Mouse (Mus musculus) forebrain, postnatal 0 days (tissue): Measurements from ENCODE around the gene Dcbld1. TPM values are rescaled to one million over a fixed set of nuclear protein-coding genes. Genes with fewer than 3 reads are reported as not detected.
"Not testable (repeated sequence)": the region's sequence is repeated elsewhere in the genome, so short reads cannot be mapped to it uniquely, and the experiment has no call there.

Experiments
- ATAC-seq: fragments of 200-750 bp; cut with Nextera tagmentation; 2 replicates; pipeline ENCODE4 v1.8.0; 2017; ENCODE audit warnings: mild to moderate bottlenecking, moderate library complexity
- DNase-seq: peaks from one replicate; pipeline ENCODE4 v3.0.0-alpha.2; 2015
- H3K27ac ChIP-seq: fragments of 300-500 bp; sonication (generic); 2 replicates; pipeline ENCODE4 v1.5.1; 2014; ENCODE audit warnings: low read depth, mild to moderate bottlenecking, antibody characterized with exemption, low read length, moderate library complexity, mixed read lengths
- H3K27me3 ChIP-seq: fragments of 300-500 bp; sonication (generic); 2 replicates; pipeline ENCODE4 v1.6.1; 2014; ENCODE audit warnings: mild to moderate bottlenecking, low read length, mixed read lengths; ENCODE audit not compliant: insufficient read depth
- H3K36me3 ChIP-seq: fragments of 300-500 bp; sonication (generic); 2 replicates; pipeline ENCODE4 v1.6.1; 2014; ENCODE audit warnings: mild to moderate bottlenecking, moderate library complexity; ENCODE audit not compliant: insufficient read depth
- H3K4me1 ChIP-seq: fragments of 300-500 bp; sonication (generic); 2 replicates; pipeline ENCODE4 v1.6.1; 2014; ENCODE audit warnings: antibody characterized with exemption; ENCODE audit not compliant: insufficient read depth
- H3K4me2 ChIP-seq: fragments of 300-500 bp; sonication (generic); 2 replicates; pipeline ENCODE4 v1.6.1; 2014; ENCODE audit warnings: low read depth, mild to moderate bottlenecking, moderate library complexity
- H3K4me3 ChIP-seq: fragments of 300-500 bp; sonication (generic); 2 replicates; pipeline ENCODE4 v1.5.1; 2014; ENCODE audit warnings: low read depth, low read length, mixed read lengths
- H3K9ac ChIP-seq: fragments of 300-500 bp; sonication (generic); 2 replicates; pipeline ENCODE4 v1.6.1; 2014; ENCODE audit warnings: mild to moderate bottlenecking
- H3K9me3 ChIP-seq: fragments of 300-500 bp; sonication (generic); 2 replicates; pipeline ENCODE4 v1.6.1; 2016; ENCODE audit warnings: low read length
- CTCF ChIP-seq: sonication (generic); IDR thresholded peaks from 2 replicates; pipeline ENCODE4 v1.5.1; 2016; ENCODE audit warnings: antibody characterized with exemption, control low read depth, low read depth
- WGBS: fragments of 180-500 bp; shearing (Covaris S2); extraction: QIAGEN DNeasy Blood & Tissue Kit; methylation state at CpG from one replicate; pipeline ENCODE4 v1.1.7; 2014; 5-methylcytosine and 5-hydroxymethylcytosine counted together
- polyA plus RNA-seq: library from polyadenylated mRNA; unstranded; fragments of >200 nt; fragmentation: Nextera tagmentation; extraction: Ambion mirVana; gene quantifications from 2 replicates; pipeline ENCODE4 v1.2.1, GENCODE M21; 2015
- total RNA-seq: library from RNA; depleted of rRNA; stranded (reverse); fragments of >200 nt; gene quantifications from 2 replicates; pipeline ENCODE4 v1.2.3, GENCODE M21; 2014

Dcbld1 gene
- total and polyA plus RNA-seq, 2 experiments from 2014 or later = 11.3 to 19.1 TPM

GRCm38 (mm10) chr10:52278011-52278434, 44.6 kb downstream of the Dcbld1 start:
- no peak overlapping the region for H3K27ac ChIP-seq
- H3K4me3 ChIP-seq = no peak overlapping the region
- H3K4me1 ChIP-seq = no peaks in the 10 kb centered on the region
- H3K9me3 ChIP-seq = no peaks in the 10 kb centered on the region
- ATAC-seq (no peak), DNase-seq (no peak)
- H3K4me2 ChIP-seq = no peak overlapping the region
- TF ChIP-seq CTCF = no peak
- no peaks in the 10 kb centered on the region for H3K36me3 ChIP-seq
- H3K27me3 ChIP-seq = no peaks in the 10 kb centered on the region
- 83% methylated on average over 9 of the region's 9 CpGs for WGBS
- H3K9ac ChIP-seq = no peak overlapping the region

GRCm38 (mm10) chr10:52278866-52279265, 45.4 kb downstream of the Dcbld1 start:
- H3K9me3 ChIP-seq = no peaks in the 10 kb centered on the region
- H3K4me2 ChIP-seq = no peak overlapping the region
- no peak overlapping the region for H3K4me3 ChIP-seq
- H3K27ac ChIP-seq = no peak overlapping the region
- ATAC-seq (no peak), DNase-seq (no peak)
- H3K4me1 ChIP-seq = no peaks in the 10 kb centered on the region
- H3K9ac ChIP-seq = no peak overlapping the region
- no peaks in the 10 kb centered on the region for H3K27me3 ChIP-seq
- no peak for TF ChIP-seq CTCF
- 76% methylated on average over 3 of the region's 3 CpGs for WGBS
- no peaks in the 10 kb centered on the region for H3K36me3 ChIP-seq

GRCm38 (mm10) chr10:52279876-52280275, 46.5 kb downstream of the Dcbld1 start:
- H3K27me3 ChIP-seq = no peaks in the 10 kb centered on the region
- 80% methylated on average over 4 of the region's 4 CpGs for WGBS
- no peak for TF ChIP-seq CTCF
- DNase-seq (no peak), ATAC-seq (no peak)
- no peaks in the 10 kb centered on the region for H3K4me1 ChIP-seq
- H3K9ac ChIP-seq = no peak overlapping the region
- no peak overlapping the region for H3K27ac ChIP-seq
- no peak overlapping the region for H3K4me2 ChIP-seq
- H3K4me3 ChIP-seq = no peak overlapping the region
- H3K9me3 ChIP-seq = no peaks in the 10 kb centered on the region
- no peaks in the 10 kb centered on the region for H3K36me3 ChIP-seq

- Histone ChIP-seq H3K4me3 (no peak overlapping the region), H3K27ac (no peak overlapping the region), H3K4me1 (no peaks in the 10 kb centered on the region), H3K36me3 (no peaks in the 10 kb centered on the region), H3K27me3 (no peaks in the 10 kb centered on the region), H3K9ac (no peak overlapping the region), H3K4me2 (no peak overlapping the region), H3K9me3 (no peaks in the 10 kb centered on the region)
- ATAC-seq (no peak), DNase-seq (no peak)
- TF ChIP-seq CTCF = no peak
- 95% methylated on average over 3 of the region's 3 CpGs for WGBS
Measured at GRCm38 (mm10) chr10:52280623-52281022, 47.2 kb downstream of the Dcbld1 start.

- no peak overlapping the region for H3K9ac ChIP-seq
- no peak for ATAC-seq
- no peak overlapping the region for H3K27ac ChIP-seq
- no peak for DNase-seq
- no peaks in the 10 kb centered on the region for H3K4me1 ChIP-seq
- H3K27me3 ChIP-seq = no peaks in the 10 kb centered on the region
- no peaks in the 10 kb centered on the region for H3K9me3 ChIP-seq
- TF ChIP-seq CTCF = no peak
- H3K36me3 ChIP-seq = no peaks in the 10 kb centered on the region
- H3K4me2 ChIP-seq = no peak overlapping the region
- H3K4me3 ChIP-seq = no peak overlapping the region
Measured at GRCm38 (mm10) chr10:52281337-52281736, 47.9 kb downstream of the Dcbld1 start.

GRCm38 (mm10) chr10:52284578-52284977, 51.2 kb downstream of the Dcbld1 start:
- TF ChIP-seq CTCF = no peak
- H3K4me2 ChIP-seq = no peak overlapping the region
- DNase-seq (no peak), ATAC-seq (no peak)
- no peak overlapping the region for H3K9ac ChIP-seq
- H3K4me3 ChIP-seq = no peak overlapping the region
- H3K27ac ChIP-seq = no peak overlapping the region
- no peaks in the 10 kb centered on the region for H3K9me3 ChIP-seq
- no peaks in the 10 kb centered on the region for H3K36me3 ChIP-seq
- no peaks in the 10 kb centered on the region for H3K4me1 ChIP-seq
- H3K27me3 ChIP-seq = no peaks in the 10 kb centered on the region
- 76% methylated on average over 8 of the region's 8 CpGs for WGBS

- Histone ChIP-seq H3K9ac (no peak overlapping the region), H3K4me3 (no peak overlapping the region), H3K9me3 (no peaks in the 10 kb centered on the region), H3K4me1 (no peaks in the 10 kb centered on the region), H3K4me2 (no peak overlapping the region), H3K36me3 (no peaks in the 10 kb centered on the region), H3K27me3 (no peaks in the 10 kb centered on the region), H3K27ac (no peak overlapping the region)
- no peak for DNase-seq
- peak; percentile 55; the same call in 1 of the 2 replicates for ATAC-seq
- no peak for TF ChIP-seq CTCF
- WGBS = 32% methylated on average over 5 of the region's 5 CpGs
Measured at GRCm38 (mm10) chr10:52287852-52288533, 54.6 kb downstream of the Dcbld1 start.

- no peak overlapping the region for H3K27ac ChIP-seq
- no peak overlapping the region for H3K4me3 ChIP-seq
- no peaks in the 10 kb centered on the region for H3K27me3 ChIP-seq
- H3K9ac ChIP-seq = no peak overlapping the region
- H3K4me2 ChIP-seq = no peak overlapping the region
- no peaks in the 10 kb centered on the region for H3K9me3 ChIP-seq
- no peaks in the 10 kb centered on the region for H3K4me1 ChIP-seq
- no peak for TF ChIP-seq CTCF
- no peak for ATAC-seq
- no peak for DNase-seq
- H3K36me3 ChIP-seq = no peaks in the 10 kb centered on the region
- WGBS = 94% methylated on average over 3 of the region's 3 CpGs
Measured at GRCm38 (mm10) chr10:52289261-52289660, 55.8 kb downstream of the Dcbld1 start.

- H3K4me3 ChIP-seq, H3K4me1 ChIP-seq, H3K9me3 ChIP-seq, H3K36me3 ChIP-seq, H3K4me2 ChIP-seq, H3K27me3 ChIP-seq, DNase-seq, H3K27ac ChIP-seq, H3K9ac ChIP-seq: not testable (repeated sequence)
- 44% methylated on average over 1 of the region's 1 CpGs for WGBS
- peak; percentile 65 for ATAC-seq
Measured at GRCm38 (mm10) chr10:52292391-52292790, 59.0 kb downstream of the Dcbld1 start.
